Mouse (Mus musculus): Measurements from ENCODE around the gene Lrr1.
"Not testable (repeated sequence)": the region's sequence is repeated elsewhere in the genome, so short reads cannot be mapped to it uniquely, and the experiment has no call there.

Gene Lrr1

DNA sequence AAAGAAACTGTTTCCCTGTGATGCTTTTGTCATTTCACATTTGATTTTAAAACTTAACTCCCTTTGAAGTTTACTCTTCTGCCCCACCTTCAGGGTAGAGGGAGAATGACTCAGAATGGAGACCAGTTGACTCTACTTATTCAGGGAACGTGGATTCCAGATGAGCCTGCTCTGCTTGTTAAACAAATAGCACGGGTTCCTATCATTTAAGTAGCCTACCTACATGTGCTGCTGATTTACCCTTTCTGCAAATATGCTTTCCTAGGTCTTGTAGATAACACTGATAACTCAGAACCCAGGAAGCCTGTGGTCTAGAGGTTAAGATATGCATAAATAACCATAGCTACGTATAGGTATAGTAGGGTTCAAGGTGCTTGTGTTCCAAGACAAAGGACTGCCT, 3.7 kb upstream of the Lrr1 start:
- DNase-seq = no peak

DNA sequence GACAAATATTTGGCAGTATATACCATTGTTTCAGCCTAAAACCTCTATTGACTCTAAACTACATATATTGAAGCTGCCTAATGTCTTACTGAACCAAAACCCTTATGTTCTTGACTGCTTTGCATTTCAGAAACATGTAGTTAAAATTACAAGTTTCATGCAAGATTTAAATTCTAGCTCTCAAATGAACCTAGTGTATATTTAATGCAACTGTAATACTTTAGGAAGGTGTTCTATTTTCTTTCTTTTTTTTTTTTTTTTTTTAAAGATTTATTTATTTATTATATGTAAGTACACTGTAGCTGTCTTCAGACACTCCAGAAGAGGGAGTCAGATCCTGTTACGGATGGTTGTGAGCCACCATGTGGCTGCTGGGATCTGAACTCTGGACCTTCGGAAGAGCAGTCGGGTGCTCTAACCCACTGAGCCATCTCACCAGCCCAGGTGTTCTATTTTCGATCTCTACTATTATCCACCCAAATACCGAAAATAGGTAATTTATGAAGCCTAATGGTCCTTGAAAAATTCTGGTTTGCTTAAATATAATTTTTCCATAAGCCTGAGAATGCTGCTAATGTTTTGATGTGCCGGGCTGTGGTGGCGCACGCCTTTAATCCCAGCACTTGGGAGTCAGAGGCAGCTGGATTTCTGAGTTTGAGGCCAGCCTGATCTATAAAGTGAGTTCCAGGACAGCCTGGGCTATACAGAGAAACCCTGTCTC, 1.6 kb upstream of the Lrr1 start:
- DNase-seq = not testable (repeated sequence)

DNA sequence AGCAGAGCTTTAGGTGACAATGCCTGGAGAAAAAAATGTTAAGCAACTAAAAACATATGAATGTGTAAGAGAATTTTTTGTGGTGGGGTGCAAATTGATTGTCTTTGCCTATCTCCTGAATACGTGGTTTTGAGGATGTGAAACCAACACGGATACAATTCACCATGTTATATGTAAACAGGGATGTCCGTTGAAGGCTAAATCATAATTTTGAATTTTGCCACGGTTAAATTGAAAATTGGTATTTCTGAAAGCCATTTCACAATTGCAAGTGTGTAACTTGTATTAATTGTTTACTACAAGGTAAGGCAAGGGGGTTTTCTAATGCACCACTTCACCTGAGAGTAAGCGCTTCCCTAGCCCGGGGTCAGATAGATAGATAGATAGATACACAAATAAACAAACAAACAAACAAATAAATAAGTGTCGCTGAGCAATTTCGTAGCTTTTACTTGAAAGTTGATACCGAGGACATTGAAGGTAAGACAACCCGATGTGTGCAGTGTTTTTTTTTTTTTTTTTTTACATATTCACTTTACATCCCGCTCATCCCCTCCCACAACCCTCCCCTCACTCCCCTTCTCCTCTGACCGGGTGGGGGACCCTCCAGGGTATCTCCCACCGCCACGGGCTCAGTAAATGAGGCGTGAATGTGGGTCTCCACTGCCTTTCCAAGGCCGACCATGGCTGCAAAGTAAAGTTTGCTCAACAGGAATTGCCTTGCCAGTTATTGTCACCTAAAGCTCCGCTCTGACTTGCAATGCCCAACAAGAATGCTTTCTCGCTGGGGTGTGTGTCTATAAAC, 756 bp upstream of the Lrr1 start:
- DNase-seq = no peak

DNA sequence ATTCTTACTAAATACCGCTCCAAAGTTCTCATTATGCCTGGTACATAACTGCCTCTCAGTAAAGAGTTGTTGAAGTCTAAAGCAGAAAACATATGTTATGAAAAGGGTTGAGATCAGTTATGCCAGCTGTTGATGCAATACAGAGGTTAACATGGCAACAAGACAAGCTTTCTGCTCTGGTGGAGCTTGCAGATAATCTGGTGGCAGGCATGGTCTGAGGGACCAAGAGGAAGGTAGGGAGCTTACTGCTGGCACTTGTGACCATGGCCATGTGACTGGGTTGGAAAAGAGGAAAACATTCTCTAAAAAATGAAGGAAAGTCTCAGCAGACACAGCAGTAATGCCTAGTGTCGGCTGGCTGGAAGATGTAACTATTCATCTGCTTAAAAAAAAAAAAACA, 2.7 kb downstream of the Lrr1 start:
- no peak for DNase-seq

DNA sequence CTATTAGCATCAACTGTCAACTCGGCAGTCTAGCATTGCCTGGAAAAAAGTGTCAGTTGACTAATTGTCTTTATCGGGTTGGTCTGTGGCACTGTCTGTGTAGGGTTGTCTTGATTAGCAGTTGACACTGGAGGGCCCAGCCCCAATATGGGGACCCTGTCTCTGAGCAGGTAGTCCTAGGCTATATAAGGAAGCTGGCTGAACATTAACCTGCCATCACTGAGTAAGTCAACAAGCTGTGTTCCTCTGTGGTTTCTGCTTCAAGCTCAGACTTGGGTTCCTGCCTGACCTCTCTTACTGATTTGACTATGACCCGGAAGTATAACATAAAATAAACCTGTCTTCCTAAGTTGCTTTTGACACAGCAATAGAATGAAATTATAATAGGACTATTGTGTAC, 7.4 kb downstream of the Lrr1 start:
- no peak for DNase-seq

DNA sequence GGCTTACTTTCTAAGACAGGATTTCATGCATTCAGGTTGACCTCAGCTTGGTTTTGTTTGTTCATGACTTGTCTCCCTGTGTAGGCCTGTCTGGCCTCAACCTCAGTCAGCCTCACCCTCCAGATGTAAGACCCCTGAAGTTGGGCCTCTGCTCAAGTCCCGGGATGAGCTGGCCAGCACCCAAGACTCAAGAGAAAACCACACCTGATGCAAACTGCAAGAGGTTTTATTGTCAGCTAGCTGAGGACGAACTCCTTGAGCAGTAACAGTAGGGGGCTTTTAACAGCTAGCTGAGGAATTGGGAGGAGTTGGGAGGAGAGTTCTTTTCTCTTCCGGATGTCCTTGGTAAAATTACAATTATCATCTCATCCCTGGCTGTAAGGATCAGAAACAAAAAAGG, 8.9 kb downstream of the Lrr1 start:
- no peak for DNase-seq

DNA sequence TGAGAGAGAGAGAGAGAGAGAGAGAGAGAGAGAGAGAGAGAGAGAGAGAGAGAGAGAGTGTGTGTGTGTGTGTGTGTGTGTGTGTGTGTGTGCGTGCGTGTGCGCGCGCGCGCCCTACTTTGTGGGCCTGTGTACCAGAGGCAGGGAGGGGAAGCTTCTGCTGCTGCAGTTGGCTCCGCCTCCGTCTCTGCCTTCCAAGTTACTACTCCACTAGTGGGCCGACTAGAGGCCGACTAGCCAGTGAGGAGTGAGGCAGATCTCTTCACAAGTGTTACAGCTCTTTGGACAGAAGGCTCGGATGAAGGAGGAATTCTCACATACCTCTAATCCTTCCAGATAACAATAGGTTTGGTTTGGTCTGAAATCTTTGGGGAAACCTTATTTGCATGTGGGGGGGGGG, 10.8 kb downstream of the Lrr1 start:
- DNase-seq = no peak

DNA sequence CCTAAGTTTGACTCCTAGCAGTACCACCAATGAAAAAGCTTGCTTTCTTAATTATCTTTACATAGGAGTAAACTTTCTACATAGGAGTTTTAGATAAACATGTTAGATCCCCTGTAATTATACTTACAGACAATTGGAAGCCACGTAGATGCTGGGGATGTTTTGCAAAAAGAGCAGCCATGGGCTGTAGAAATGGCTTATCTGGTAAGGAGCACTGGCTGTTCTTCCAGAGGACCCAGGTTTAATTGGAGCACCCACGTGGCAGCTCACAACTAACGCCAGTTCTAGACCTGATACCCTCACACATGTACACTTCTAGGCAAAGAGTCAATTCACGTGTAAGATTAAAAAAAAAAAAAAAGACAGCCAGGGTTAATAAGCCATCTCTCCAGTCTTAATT, 13.2 kb downstream of the Lrr1 start:
- DNase-seq = no peak

DNA sequence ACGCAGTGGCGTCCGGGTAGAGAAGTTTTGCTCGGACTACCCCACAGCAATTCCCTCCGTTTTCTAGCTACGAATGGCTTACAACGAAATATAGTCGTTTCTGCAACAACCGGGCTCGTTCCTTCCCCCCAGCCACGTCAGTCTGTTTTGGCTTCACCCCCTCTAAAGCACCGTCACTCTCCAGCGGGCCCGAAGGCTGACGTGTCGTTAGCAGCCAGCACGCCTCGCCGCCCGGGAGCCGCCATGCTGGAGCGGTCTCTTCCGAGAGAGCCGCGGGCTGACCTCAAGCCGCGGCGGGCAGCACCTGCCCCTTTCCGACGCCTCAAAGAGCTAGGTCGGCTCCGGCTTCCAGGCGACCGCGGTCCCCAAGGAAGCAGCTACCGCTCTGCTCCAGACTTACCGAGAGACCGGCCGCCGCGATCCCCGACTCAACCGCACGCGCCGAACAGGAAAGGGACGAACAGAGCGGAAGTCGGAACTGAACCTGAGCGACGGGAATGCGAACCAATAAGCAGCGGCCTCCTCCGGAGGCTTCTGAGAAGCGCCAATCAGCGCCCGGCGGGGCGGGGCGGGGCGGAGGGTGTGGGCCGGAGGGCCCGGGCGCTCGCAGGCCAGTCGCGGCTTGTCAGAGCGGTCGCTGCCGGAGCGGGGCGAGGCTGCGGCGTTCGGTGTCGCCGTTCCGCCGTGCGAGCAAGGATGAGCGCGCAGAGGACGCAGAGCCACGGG, 15.1 kb downstream of the Lrr1 start, which contains the start of the genes Rpl36al and Mgat2:
Gene Rpl36al (minus strand): TSS at position 501 of the 726 bp plus-strand sequence.
Gene Mgat2 (plus strand): TSS at position 575 of the 726 bp plus-strand sequence.
- DNase-seq = peak; percentile 96

DNA sequence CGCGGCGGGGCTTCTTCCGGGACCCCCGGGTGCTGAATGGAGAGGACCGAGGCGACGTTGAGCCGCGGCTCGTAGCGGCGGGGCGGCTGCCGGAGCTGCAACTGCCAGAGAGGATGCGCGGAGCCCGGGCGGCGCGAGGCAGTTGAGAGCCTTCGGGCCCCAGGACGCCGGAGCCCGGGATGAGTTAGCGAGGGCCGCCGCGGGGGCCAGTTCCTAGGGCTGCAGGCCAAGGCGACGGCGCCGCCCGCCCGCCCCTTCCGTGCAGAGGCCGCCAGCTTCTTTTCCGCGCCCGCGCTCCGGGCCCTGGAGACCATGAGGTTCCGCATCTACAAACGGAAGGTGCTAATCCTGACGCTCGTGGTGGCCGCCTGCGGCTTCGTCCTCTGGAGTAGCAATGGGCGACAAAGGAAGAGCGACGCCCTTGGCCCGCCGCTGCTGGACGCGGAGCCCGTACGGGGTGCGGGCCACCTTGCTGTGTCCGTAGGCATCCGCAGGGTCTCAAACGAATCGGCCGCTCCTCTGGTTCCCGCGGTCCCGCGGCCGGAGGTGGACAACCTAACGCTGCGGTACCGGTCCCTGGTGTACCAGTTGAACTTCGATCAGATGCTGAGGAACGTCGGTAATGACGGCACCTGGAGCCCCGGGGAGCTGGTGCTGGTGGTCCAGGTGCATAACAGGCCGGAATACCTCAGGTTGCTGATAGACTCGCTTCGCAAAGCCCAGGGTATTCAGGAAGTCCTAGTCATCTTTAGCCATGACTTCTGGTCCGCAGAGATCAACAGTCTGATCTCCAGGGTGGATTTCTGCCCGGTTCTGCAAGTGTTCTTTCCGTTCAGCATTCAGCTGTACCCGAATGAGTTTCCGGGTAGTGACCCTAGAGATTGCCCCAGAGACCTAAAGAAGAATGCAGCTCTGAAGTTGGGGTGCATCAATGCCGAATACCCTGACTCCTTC, 16.0 kb downstream of the Lrr1 start:
- DNase-seq = peak; percentile 36

DNA sequence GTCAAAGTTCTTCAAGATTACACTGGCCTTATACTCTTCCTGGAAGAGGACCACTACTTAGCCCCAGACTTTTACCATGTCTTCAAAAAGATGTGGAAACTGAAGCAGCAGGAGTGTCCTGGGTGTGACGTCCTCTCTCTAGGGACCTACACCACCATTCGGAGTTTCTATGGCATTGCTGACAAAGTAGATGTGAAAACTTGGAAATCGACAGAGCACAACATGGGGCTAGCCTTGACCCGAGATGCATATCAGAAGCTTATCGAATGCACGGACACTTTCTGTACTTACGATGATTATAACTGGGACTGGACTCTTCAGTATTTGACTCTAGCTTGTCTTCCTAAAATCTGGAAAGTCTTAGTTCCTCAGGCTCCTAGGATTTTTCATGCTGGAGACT, 16.8 kb downstream of the Lrr1 start:
- no peak for DNase-seq

DNA sequence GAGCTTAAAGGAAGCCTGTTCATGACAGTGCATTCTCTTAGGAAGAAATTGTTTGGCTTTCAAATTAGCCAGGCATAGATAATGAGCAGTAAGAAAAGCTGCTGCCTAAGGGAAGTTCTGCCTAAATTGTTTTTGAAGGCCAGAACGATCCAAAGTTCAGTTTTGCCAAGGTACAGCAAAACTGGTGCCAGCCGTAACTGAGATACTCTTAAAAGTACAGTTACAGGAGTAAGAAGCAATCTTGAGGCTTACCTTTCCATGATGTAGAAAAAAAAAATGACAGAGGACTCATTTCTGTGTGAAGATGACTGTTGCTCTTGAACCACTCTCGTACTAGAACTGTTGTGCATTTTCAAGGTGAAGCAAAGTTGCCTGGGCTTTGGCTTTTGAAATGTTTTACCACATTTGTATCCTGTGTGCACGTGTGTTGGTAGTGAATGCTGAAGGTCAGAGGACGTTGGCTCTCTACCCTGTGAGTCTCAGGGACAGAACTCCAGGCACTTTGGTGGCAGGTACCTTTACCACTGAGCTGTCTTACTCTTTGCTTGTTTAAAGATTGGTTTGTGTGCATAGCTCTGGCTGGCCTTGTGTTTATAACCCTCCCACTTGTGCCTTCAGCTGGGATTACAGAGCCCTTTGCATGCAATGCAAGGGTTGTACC, 18.3 kb downstream of the Lrr1 start:
- DNase-seq = peak; percentile 61

DNA sequence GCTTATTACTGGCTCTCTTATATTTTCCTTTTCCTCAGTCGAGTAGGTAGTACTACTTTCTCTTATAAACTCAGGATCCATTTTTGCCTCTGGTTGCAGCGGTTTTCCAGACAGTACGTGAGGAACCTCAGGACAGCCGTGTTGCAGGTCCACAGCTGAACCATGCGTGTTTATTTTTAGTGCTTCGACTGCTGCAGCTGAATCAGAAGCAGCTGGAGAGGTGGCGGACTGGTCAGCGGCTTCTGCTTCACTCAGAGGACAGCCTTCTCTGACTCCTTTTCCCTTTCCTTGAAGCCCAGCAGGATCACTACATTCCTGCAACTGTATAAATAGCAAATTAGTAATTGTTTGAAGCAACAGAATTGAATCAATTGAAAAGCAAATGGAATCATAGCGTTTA, 21.5 kb downstream of the Lrr1 start:
- DNase-seq = no peak

DNA sequence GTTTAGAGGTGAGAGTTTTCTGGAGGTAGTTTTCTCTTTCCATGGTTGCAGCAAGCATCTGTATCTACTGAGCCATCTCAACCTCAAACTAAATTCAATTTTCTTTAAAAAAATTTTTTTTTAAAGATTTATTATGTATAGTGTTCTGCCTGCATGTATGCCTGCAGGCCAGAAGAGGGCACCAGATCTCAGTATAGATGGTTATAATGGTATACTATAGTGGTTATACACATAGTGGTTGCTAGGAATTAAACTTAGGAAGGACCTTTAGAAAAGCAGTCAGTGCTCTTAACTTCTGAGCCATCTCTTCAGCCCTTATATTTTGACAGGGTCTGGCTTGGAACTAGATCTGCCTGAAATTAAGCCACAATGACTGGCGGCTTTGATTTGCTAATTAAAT, 21.9 kb downstream of the Lrr1 start:
- DNase-seq = no peak

DNA sequence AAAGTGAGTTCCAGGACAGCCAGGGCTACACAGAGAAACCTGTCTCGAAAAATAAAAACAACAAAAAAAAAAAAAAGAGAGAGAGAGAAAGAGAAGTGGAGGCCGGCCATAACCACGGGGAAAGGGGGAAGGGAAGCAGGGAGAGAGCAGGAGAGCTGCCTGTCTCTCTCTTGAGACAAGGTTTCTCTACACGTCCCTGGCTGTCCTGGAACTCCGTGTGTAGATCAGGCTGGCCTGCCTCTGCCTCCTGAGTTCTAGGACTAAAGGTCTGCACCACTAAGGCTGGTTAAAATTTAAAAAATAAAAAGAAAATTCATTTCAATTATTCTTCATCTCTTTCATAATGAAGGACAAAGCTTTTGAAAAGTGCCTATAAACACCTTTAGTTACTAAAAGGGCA, 22.8 kb downstream of the Lrr1 start:
- DNase-seq = no peak

DNA sequence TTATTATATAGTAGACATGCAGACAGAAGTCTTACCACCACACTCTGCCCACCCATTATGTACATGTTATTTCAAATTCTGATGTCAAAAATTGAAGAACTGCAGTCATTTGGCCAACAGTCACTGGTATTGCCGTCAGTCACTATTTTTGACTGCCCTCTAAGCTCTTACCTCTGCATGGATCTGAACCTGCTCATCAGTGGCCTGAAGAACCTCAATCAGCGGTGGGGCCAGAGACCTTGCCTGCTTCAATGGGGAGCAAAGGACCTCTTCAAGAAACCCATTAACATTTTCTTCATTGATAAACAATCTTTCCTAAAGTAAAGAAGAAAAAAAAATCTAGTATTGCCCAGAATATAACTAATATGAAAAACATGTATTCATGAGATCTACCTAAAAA, 24.0 kb downstream of the Lrr1 start:
- no peak for DNase-seq

DNA sequence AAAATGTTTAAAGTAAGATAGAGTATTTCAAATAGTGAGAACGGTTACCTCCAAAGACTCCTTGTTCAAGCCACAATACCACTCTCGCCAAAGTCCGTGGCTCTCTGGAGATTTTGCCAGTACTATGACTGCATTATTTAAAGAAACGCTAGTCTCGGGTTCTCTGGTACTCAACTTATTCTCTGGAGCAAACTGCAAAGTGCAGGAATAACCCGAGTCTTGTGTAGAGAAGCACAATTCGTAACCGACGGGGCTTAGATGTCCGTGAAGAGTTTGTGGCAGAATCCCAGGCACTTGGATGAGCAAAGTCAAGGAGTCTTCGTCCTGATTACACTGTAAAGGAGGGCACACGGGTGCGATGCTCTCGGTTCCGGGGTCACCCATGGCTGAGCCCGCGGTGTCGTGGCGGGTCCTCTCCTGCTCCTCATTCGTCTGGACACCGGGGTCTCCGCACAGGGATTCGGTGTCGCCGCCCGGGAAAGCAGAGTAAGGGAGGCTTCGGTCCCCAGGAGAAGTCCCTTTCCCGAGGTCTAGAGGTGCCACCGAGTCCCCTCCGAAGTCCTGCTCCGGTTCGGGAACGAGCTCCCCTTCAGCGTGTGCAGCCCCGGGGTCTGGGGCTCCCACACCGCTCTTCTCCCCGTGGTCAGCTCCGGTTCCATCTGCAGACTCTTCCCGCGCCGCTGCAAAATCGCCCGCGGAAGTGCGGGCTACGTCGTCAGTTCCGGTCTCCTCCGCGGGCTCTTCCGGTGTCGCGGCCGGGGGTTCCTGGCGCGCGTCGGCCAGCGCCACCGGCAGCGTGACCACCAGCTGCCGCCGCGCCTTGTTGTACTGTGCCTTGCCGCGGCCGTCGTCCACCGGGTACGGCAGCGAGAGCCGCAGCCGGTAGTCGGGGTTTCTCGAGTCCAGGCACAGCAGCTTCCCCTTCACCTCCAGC, 28.1 kb downstream of the Lrr1 start, which contains the start of gene Gm49383:
Gene Gm49383 (minus strand): TSS at position 661 of the 934 bp plus-strand sequence.
- peak; percentile 47 for DNase-seq

DNA sequence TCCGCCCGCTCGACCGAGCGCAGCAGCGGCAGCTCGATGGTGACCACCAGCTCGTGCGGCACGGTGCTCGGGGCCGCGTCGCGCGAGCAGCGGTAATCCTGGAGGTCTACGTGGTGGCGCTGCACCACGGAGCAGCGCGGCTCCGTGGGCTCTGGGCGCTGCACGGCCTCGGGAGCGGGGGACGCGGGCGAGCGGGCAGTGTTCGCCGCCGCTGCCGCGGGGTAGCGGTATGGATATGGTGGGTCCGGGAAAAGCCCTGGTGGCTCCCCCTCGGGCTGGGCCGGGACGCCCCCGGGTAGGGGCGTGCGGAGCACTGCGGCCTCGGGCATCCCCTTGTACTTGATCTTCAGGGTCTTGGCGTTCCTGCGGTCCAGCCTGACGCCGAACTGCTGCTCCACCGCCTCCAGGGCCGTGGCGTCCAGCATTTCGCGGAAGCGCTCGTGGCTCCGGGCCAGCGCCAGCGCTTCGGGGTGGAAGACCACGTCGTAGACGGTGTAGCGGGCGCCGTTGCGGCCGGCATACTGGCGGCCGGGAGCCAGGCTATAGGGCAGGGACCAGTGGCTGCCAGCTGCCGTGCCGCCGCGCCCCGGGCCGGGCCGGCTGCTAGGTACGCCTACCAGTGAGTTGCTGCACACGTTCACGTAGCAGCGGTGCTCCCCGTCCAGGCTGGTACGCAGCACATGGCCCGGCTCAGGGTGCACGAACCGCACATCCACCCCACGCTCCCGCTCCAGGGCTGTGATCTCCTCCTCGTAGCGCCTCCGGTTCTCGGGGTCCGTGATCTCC, 29.0 kb downstream of the Lrr1 start:
- peak; percentile 33 for DNase-seq

DNA sequence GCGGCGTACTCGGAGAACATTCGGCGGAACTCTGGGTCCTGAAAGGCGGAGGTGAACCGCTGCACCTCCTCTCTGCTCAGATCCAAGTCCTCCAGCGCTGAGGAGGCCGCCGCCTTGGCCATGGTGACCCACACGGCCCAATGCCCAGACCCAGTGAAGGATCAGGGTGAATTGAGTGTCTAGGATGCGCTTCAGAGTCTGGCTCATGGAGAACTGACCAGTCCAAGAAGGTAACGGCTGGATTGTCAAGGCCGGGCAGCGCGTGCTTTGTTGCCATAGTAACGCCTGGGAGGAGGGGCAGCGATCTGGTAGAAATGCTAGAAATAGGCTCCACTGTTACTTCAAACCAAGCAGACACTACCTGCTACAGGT, 29.5 kb downstream of the Lrr1 start, which contains the start of gene Dnaaf2:
Gene Dnaaf2 (minus strand): TSS at position 266 of the 372 bp plus-strand sequence.
- DNase-seq = peak; percentile 81

DNA sequence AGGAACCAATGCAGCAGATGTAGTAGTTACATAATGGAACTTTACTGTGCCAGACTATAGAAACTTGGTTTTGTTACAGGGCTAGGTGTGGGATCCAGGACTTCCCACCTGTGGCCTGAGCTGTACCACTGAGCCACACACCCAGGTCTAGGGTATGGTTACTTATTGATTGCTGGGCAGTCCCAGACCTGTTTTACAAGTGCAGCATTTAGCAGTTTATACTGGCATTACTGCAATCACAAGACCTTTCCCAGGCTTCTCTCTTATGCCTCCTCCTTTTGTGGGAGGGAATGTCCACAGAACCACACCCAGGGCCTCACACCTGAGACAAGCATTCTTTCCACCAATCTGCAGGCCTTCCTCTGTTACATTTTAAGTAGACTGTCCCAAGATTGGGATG, 30.4 kb downstream of the Lrr1 start:
- no peak for DNase-seq
